Mouse (Mus musculus): Measurements from ENCODE around the gene Myo1g. TPM values are rescaled to one million over a fixed set of nuclear protein-coding genes. Genes with fewer than 3 reads are reported as not detected.

Myo1g gene
- polyA plus RNA-seq, 1 experiment from 2014 or later, result 0.06 TPM

DNA sequence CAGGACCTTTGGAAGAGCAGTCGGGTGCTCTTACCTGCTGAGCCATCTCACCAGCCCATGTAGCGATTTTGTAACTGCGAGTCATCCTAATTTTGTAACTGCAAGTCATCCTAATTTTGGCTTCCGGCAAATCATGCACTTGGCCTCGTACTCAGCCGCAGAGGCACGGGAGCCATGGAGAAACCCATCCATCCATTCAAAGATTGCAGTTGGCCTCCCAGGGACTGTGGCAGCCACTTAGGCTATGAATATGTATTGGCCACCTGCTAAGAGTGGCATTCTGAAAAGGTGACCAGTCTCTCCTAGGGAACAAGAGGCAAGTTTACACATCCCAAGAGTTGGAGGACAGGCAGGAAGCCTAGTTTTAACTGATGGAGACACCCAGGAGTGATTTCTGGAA lies 31.5 kb downstream of the Myo1g start:
- CTCF ChIA-PET, result interaction anchor here (0.7 to 1.9 kb wide), 6 partner anchors 8 to 37 kb away, joined by 3 to 7 read pairs (median 4); no protein-coding TSS in a partner anchor
- ATAC-seq (peak; percentile 93), DNase-seq (ENCODE audit: low read depth, low spot score) (peak; percentile 75)
- POLR2A ChIA-PET, result interaction anchor here (1.6 to 2.9 kb wide), 2 partner anchors 16 to 22 kb away, joined by 5 to 15 read pairs; no protein-coding TSS in a partner anchor
- no peak for TF ChIP-seq CTCF (IDR thresholded peaks at IDR 0.05)
- in situ Hi-C loops (cut with MboI; ENCODE audit: low pct_unique_long_range_greater_than_20kb), result no loop called here
- no peaks in the 10 kb centered on the region for H3K27me3 ChIP-seq

DNA sequence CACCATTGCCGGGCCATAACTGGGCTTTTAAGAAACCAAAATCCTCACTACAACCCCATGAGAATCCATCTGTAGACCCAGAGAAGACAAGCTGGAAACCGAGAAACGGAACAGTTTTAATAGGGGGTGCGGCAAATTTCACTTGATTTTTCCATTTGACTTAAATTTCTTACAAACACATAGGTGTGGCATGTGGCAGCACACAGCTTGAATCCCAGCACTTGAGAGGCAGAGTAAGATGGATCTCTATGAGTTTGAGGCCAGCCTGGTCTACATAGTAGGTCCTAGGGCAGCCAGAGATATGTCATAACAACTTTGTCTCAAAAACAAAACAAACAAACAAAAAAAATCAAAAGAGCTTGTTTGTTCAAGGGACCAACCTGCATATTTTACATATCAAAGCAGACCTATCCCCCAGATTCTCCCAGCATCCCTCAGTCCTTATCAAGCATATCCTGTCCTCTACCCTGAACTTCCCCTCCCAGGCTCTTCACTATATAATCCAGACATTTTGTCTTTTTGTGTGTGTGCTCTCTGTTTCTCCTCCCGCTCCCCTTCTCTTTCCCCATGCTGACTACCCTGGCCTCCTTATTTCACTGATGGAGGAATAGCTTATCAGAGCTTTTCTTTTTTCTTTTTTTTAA lies 32.6 kb downstream of the Myo1g start:
- ChIA-PET POLR2A (interaction anchor here (1.1 to 2.9 kb wide), 2 partner anchors 15 to 35 kb away, joined by 6 to 15 read pairs; no protein-coding TSS in a partner anchor), CTCF (interaction anchor here (0.8 to 1.8 kb wide), 4 partner anchors 8 to 23 kb away, joined by 3 to 7 read pairs (median 4); no protein-coding TSS in a partner anchor)
- TF ChIP-seq CTCF (IDR thresholded peaks at IDR 0.05), result no peak
- H3K27me3 ChIP-seq, result no peaks in the 10 kb centered on the region
- DNase-seq (ENCODE audit: low read depth, low spot score), result no peak
- no peak for ATAC-seq
- in situ Hi-C loops (cut with MboI; ENCODE audit: low pct_unique_long_range_greater_than_20kb), result no loop called here

DNA sequence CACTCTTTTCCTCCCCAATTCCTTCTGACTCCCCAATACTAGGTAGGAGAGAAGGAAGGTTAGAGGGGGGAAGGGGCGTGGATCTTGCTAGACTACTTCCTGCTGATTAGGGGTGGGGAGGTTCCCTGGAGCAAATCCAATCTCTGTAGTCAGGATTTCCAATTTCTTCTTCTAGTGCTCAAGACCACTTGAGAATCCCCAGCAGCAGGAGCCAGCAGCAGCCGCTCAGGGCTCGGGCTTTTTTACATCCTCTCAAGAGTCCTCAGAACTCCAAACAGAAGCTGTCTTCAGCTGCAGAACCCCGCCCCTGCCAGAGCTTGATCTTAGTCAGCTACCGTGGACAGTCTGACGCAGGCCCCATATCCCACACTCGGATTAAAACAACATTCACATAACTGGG lies 33.3 kb downstream of the Myo1g start:
- CTCF ChIA-PET, result interaction anchor here (1.0 to 1.8 kb wide), 3 partner anchors 8 to 10 kb away, joined by 3 to 7 read pairs (median 4); no protein-coding TSS in a partner anchor
- H3K27me3 ChIP-seq, result no peaks in the 10 kb centered on the region
- no peak for DNase-seq (ENCODE audit: low read depth, low spot score)
- no peak for ATAC-seq
- TF ChIP-seq CTCF (IDR thresholded peaks at IDR 0.05), result no peak
- in situ Hi-C loops (cut with MboI; ENCODE audit: low pct_unique_long_range_greater_than_20kb), result no loop called here
- POLR2A ChIA-PET, result interaction anchor here (1.1 to 2.9 kb wide), 2 partner anchors 14 to 36 kb away, joined by 6 to 15 read pairs; no protein-coding TSS in a partner anchor

DNA sequence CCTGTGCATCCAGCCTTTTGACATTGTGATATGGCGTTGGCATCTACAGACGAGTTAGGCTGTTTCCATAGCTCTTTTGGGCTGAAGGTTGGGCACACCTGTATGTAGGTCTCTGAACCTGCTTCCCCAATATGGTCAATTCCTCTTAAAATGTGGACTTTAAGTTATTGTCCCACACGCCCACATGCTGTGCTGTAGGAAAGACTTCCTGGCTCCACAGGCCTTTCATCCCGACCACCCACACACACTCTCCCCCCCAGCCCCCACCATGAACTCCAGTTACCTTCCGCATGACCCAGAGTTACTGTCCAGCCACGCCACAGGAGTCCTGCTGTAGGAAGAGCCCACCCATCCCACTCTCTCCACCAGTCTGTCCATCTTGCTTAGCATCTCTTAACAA lies 33.8 kb downstream of the Myo1g start:
- TF ChIP-seq CTCF (IDR thresholded peaks at IDR 0.05), result no peak
- in situ Hi-C loops (cut with MboI; ENCODE audit: low pct_unique_long_range_greater_than_20kb), result no loop called here
- no peaks in the 10 kb centered on the region for H3K27me3 ChIP-seq
- no peak for DNase-seq (ENCODE audit: low read depth, low spot score)
- ChIA-PET POLR2A (no interaction called here), CTCF (interaction anchor here (1.0 kb wide), 1 partner anchor 10 kb away, joined by 3 read pairs; no protein-coding TSS in a partner anchor)
- ATAC-seq, result no peak

- POLR2A ChIA-PET, result no interaction called here
- in situ Hi-C loops (cut with MboI; ENCODE audit: low pct_unique_long_range_greater_than_20kb), result no loop called here
- no peak for TF ChIP-seq CTCF (IDR thresholded peaks at IDR 0.05)
- DNase-seq (ENCODE audit: low read depth, low spot score) (no peak), ATAC-seq (no peak)
- H3K27me3 ChIP-seq, result no peaks in the 10 kb centered on the region
- CTCF ChIA-PET, result interaction anchor here (1.0 to 1.2 kb wide), 2 partner anchors 13 to 16 kb away, joined by 3 to 4 read pairs; no protein-coding TSS in a partner anchor
These were observed 36.4 kb downstream of the Myo1g start for GRCm38 (mm10) chr11:6484244-6484959.

- POLR2A ChIA-PET, result interaction anchor here (1.6 kb wide), 1 partner anchor 45 kb away, joined by 5 read pairs; no protein-coding TSS in a partner anchor
- TF ChIP-seq CTCF (IDR thresholded peaks at IDR 0.05), result no peak
- DNase-seq (ENCODE audit: low read depth, low spot score), result no peak
- H3K27me3 ChIP-seq, result no peaks in the 10 kb centered on the region
- in situ Hi-C loops (cut with MboI; ENCODE audit: low pct_unique_long_range_greater_than_20kb), result no loop called here
- CTCF ChIA-PET, result interaction anchor here (0.8 kb wide), 1 partner anchor 18 kb away, joined by 3 read pairs; no protein-coding TSS in a partner anchor
- no peak for ATAC-seq
These were observed 37.7 kb downstream of the Myo1g start for GRCm38 (mm10) chr11:6483103-6483502.

DNA sequence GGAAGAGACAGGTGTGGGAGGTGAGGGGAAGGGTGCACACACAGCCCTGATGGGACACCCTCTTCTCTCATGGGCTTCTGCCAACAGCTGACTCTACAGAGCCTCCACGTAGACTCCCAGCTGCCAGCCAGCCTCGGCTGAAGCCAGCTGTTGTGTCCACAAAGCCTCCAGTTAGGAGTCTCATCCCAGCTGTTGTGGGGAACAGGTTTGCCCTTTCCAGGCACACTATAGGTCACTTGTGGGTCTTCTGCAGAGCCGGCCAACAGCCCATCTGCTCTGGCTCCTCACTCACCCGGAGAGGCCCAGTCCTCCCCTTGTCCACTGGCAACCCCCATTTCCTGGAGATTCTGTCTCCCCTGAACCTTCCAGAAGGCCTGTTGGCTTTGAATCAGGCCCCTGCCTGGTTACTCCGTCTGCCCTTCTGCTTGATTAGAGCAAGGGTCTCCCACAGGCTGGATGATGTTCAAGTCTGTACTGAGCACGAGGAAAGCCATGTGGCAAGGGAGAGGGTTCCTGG lies 39.0 kb downstream of the Myo1g start:
- no peak for DNase-seq (ENCODE audit: low read depth, low spot score)
- in situ Hi-C loops (cut with MboI; ENCODE audit: low pct_unique_long_range_greater_than_20kb), result no loop called here
- H3K27me3 ChIP-seq, result no peaks in the 10 kb centered on the region
- CTCF ChIA-PET, result interaction anchor here (1.4 to 1.8 kb wide), 2 partner anchors 8 to 17 kb away, joined by 5 to 6 read pairs; no protein-coding TSS in a partner anchor
- POLR2A ChIA-PET, result interaction anchor here (0.6 to 1.6 kb wide), 3 partner anchors 10 to 94 kb away, joined by 3 to 5 read pairs (median 3); no protein-coding TSS in a partner anchor
- no peak for ATAC-seq
- no peak for TF ChIP-seq CTCF (IDR thresholded peaks at IDR 0.05)

GRCm38 (mm10) chr11:6480681-6481405 lies 39.9 kb downstream of the Myo1g start:
- ChIA-PET POLR2A (interaction anchor here (0.6 kb wide), 1 partner anchor 95 kb away, joined by 3 read pairs; no protein-coding TSS in a partner anchor), CTCF (interaction anchor here (1.4 to 1.8 kb wide), 3 partner anchors 9 to 47 kb away, joined by 3 to 6 read pairs (median 5); no protein-coding TSS in a partner anchor)
- peak; percentile 7 for ATAC-seq
- no peak for TF ChIP-seq CTCF (IDR thresholded peaks at IDR 0.05)
- no peak for DNase-seq (ENCODE audit: low read depth, low spot score)
- H3K27me3 ChIP-seq, result no peaks in the 10 kb centered on the region
- in situ Hi-C loops (cut with MboI; ENCODE audit: low pct_unique_long_range_greater_than_20kb), result no loop called here

GRCm38 (mm10) chr11:6480191-6480590 lies 40.6 kb downstream of the Myo1g start:
- no peaks in the 10 kb centered on the region for H3K27me3 ChIP-seq
- DNase-seq (ENCODE audit: low read depth, low spot score) (no peak), ATAC-seq (no peak)
- TF ChIP-seq CTCF (IDR thresholded peaks at IDR 0.05), result no peak
- ChIA-PET CTCF (interaction anchor here (1.2 to 1.8 kb wide), 5 partner anchors 8 to 68 kb away, joined by 3 to 6 read pairs (median 4); no protein-coding TSS in a partner anchor), POLR2A (no interaction called here)
- in situ Hi-C loops (cut with MboI; ENCODE audit: low pct_unique_long_range_greater_than_20kb), result no loop called here

DNA sequence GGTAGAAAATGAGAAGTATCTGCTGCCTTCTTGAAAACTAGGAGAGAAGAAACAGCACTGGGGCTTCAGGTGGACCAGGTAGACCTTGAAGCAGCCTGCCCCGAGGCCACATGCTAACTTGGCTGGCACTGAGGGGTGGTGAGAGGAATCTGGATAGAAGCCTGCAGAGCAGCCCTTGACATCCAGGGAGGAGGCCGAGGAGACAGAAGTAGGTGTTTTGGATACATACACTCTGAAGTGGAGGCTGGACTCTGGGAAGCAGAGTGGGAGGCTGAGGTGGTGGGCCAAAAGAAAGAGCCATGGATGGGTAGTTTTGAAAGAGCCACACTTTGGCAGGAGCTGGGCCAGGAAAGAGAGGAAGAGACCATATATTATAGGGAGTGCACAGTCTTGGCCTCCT lies 41.5 kb downstream of the Myo1g start:
- ATAC-seq, result no peak
- ChIA-PET CTCF (interaction anchor here (1.2 kb wide), 2 partner anchors 9 to 69 kb away, joined by 3 to 4 read pairs; no protein-coding TSS in a partner anchor), POLR2A (no interaction called here)
- no peak for TF ChIP-seq CTCF (IDR thresholded peaks at IDR 0.05)
- in situ Hi-C loops (cut with MboI; ENCODE audit: low pct_unique_long_range_greater_than_20kb), result no loop called here
- no peak for DNase-seq (ENCODE audit: low read depth, low spot score)
- H3K27me3 ChIP-seq, result no peaks in the 10 kb centered on the region
